Mouse (Mus musculus): ENCODE data around the gene Themis. TPM values are rescaled to one million over a fixed set of nuclear protein-coding genes. Genes with fewer than 3 reads are reported as not detected.
A peak's percentile ranks its signal among the peaks of the same experiment; 100 is the strongest.

Themis gene
- polyA plus RNA-seq, 2 experiments: 0.10 TPM; not detected in 1

DNA sequence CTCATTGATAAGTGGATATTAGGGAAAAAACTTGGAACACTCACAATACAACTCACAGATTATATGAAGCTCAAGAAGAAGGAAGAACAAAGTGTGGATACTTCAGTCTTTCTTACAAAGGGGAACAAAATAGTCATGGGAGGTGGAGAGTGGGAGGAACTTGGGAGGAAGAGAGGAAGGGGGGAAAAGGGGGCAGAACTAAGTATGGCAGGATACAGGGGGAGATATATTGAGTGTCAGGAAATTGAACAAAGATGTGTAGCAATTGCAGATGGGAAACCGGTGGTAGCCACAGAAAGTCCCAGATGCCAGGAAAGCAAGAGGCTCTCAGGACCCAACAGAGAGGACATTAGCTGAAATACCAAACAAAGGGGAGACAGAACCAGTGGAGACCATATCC lies 219.5 kb downstream of the Themis start:
- Histone ChIP-seq H3K36me3 (ENCODE audit: control insufficient read depth, insufficient read depth, low read length) (no peaks in the 10 kb centered on the region), H3K27me3 (ENCODE audit: control insufficient read depth, insufficient read depth, low read length) (no peaks in the 10 kb centered on the region), H3K9me3 (ENCODE audit: control insufficient read depth, low read length) (no peaks in the 10 kb centered on the region), H3K27ac (replicated peaks; ENCODE audit: low read depth, low read length) (no peak overlapping the region), H3K9ac (ENCODE audit: low read depth, low read length, severe bottlenecking) (no peak overlapping the region), H3K4me1 (ENCODE audit: control insufficient read depth, insufficient read depth, low read length) (no peaks in the 10 kb centered on the region), H3K4me3 (replicated peaks; ENCODE audit: low read length) (no peak overlapping the region), H3K4me2 (replicated peaks; ENCODE audit: low read depth, low read length, severe bottlenecking) (no peak overlapping the region)
- TF ChIP-seq POLR2A (IDR thresholded peaks at IDR 0.05; ENCODE audit: borderline replicate concordance, extremely low read depth, insufficient read depth, insufficient read length): no peak
- DNase-seq (ENCODE audit: low spot score) (no peak), ATAC-seq (ENCODE audit: low FRiP score, low read depth) (no peak)
- WGBS: 48% methylated on average over 1 of the region's 1 CpGs

DNA sequence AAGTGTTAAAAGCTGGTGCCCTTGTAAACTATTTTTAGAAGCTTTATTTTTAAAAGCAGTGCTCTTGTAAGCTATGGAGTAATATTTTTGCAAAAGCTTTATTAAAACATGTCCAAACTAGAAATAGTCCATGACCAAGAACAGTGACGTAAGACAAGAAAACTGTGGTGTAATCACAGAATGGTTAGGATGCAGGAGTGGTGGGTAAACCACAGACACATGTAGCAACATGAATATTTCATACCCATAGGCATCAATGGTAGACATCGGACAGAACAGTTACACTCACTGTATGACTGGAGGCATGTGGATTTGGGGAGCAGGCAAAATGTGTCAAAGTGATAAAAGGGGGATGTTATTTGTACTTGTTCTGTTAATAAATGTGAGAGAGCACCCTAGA lies 222.7 kb downstream of the Themis start:
- no peak for ATAC-seq (ENCODE audit: low FRiP score, low read depth)
- 85% methylated on average over 2 of the region's 2 CpGs for WGBS
- TF ChIP-seq POLR2A (IDR thresholded peaks at IDR 0.05; ENCODE audit: borderline replicate concordance, extremely low read depth, insufficient read depth, insufficient read length): no peak

DNA sequence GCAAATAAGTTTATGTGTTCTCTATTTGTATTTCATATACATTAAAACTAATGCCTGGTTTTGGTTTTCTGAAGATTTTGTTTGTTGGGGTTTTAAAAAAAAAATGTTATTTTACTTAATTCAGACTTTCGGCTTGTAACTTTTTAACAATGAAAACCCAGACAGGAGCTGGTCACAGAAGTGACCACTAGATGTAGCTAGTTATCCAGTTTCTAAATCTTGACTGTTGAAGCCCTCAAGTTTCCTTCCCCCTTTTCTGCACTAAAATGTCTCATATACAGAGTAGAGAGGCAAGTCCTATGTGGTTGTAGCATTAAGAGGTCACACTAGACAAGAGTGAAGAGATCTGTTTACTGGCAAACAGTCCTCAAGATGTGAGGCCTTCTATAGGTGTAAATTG lies 230.2 kb downstream of the Themis start:
- no peak for ATAC-seq (ENCODE audit: low FRiP score, low read depth)

More for the DNA sequence above, 222.7 kb downstream of the Themis start:
- no peak for DNase-seq (ENCODE audit: low spot score)
- Histone ChIP-seq H3K4me3 (replicated peaks; ENCODE audit: low read length) (no peak overlapping the region), H3K9me3 (ENCODE audit: control insufficient read depth, low read length) (no peaks in the 10 kb centered on the region), H3K27ac (replicated peaks; ENCODE audit: low read depth, low read length) (no peak overlapping the region), H3K36me3 (ENCODE audit: control insufficient read depth, insufficient read depth, low read length) (no peaks in the 10 kb centered on the region), H3K4me2 (replicated peaks; ENCODE audit: low read depth, low read length, severe bottlenecking) (no peak overlapping the region), H3K9ac (ENCODE audit: low read depth, low read length, severe bottlenecking) (no peak overlapping the region), H3K27me3 (ENCODE audit: control insufficient read depth, insufficient read depth, low read length) (no peaks in the 10 kb centered on the region), H3K4me1 (ENCODE audit: control insufficient read depth, insufficient read depth, low read length) (no peaks in the 10 kb centered on the region)

More for the DNA sequence above, 230.2 kb downstream of the Themis start:
- WGBS: 59% methylated on average over 1 of the region's 1 CpGs
- peak; percentile 20 for DNase-seq (ENCODE audit: low spot score)
- Histone ChIP-seq H3K4me1 (ENCODE audit: control insufficient read depth, insufficient read depth, low read length) (no peaks in the 10 kb centered on the region), H3K27me3 (ENCODE audit: control insufficient read depth, insufficient read depth, low read length) (no peaks in the 10 kb centered on the region), H3K9ac (ENCODE audit: low read depth, low read length, severe bottlenecking) (no peak overlapping the region), H3K4me2 (replicated peaks; ENCODE audit: low read depth, low read length, severe bottlenecking) (no peak overlapping the region), H3K36me3 (ENCODE audit: control insufficient read depth, insufficient read depth, low read length) (no peaks in the 10 kb centered on the region), H3K27ac (replicated peaks; ENCODE audit: low read depth, low read length) (no peak overlapping the region), H3K9me3 (ENCODE audit: control insufficient read depth, low read length) (no peaks in the 10 kb centered on the region), H3K4me3 (replicated peaks; ENCODE audit: low read length) (no peak overlapping the region)
- no peak for TF ChIP-seq POLR2A (IDR thresholded peaks at IDR 0.05; ENCODE audit: borderline replicate concordance, extremely low read depth, insufficient read depth, insufficient read length)
